Mouse (Mus musculus) ES-Bruce4 (cell line): ENCODE data around the gene Diras2.

Experiments
- CTCF ChIP-seq: IDR thresholded peaks from one replicate; pipeline ENCODE4 v1.8.1; 2011; ENCODE audit warnings: low read depth, low read length
- EP300 ChIP-seq: IDR thresholded peaks from 2 replicates; pipeline ENCODE4 v1.6.1; 2011; ENCODE audit warnings: low read depth, low read length; ENCODE audit not compliant: insufficient read depth
- POLR2A ChIP-seq: IDR thresholded peaks from one replicate; pipeline ENCODE4 v1.8.1; 2011; ENCODE audit warnings: low read length; ENCODE audit not compliant: insufficient read depth

GRCm38 (mm10) chr13:52566777-52567176 is 35.7 kb upstream of the Diras2 start:
- TF ChIP-seq EP300 (no peak), POLR2A (no peak), CTCF (no peak)
